Mouse (Mus musculus): ENCODE data around the gene Tbk1.

The Tbk1 gene

GRCm38 (mm10) chr10:121587371-121587840 lies 819 bp upstream of the Tbk1 start:
- no peak for DNase-seq (ENCODE audit: low spot score)

GRCm38 (mm10) chr10:121585791-121586642 lies 570 bp downstream of the Tbk1 start:
- DNase-seq (ENCODE audit: low spot score): peak; percentile 19

GRCm38 (mm10) chr10:121585056-121585790 lies 1.4 kb downstream of the Tbk1 start:
- no peak for DNase-seq (ENCODE audit: low spot score)

GRCm38 (mm10) chr10:121584033-121584432 lies 2.6 kb downstream of the Tbk1 start:
- no peak for DNase-seq (ENCODE audit: low spot score)

GRCm38 (mm10) chr10:121583016-121583415 lies 3.6 kb downstream of the Tbk1 start:
- DNase-seq (ENCODE audit: low spot score): no peak

GRCm38 (mm10) chr10:121582287-121582686 lies 4.3 kb downstream of the Tbk1 start:
- no peak for DNase-seq (ENCODE audit: low spot score)

- DNase-seq (ENCODE audit: low spot score): no peak
Measured at GRCm38 (mm10) chr10:121581405-121581804, 5.2 kb downstream of the Tbk1 start.

GRCm38 (mm10) chr10:121580381-121580780 lies 6.2 kb downstream of the Tbk1 start:
- no peak for DNase-seq (ENCODE audit: low spot score)

- DNase-seq (ENCODE audit: low spot score): no peak
Measured at GRCm38 (mm10) chr10:121576372-121576771, 10.2 kb downstream of the Tbk1 start.

- no peak for DNase-seq (ENCODE audit: low spot score)
Measured at GRCm38 (mm10) chr10:121571511-121572147, 15.0 kb downstream of the Tbk1 start.

GRCm38 (mm10) chr10:121571031-121571430 lies 15.6 kb downstream of the Tbk1 start:
- no peak for DNase-seq (ENCODE audit: low spot score)

- no peak for DNase-seq (ENCODE audit: low spot score)
Measured at GRCm38 (mm10) chr10:121569796-121570195, 16.8 kb downstream of the Tbk1 start.

GRCm38 (mm10) chr10:121569001-121569589 lies 17.5 kb downstream of the Tbk1 start:
- peak; percentile 81 for DNase-seq (ENCODE audit: low spot score)

- no peak for DNase-seq (ENCODE audit: low spot score)
Measured at GRCm38 (mm10) chr10:121568534-121568933, 18.1 kb downstream of the Tbk1 start.

GRCm38 (mm10) chr10:121568026-121568425 lies 18.6 kb downstream of the Tbk1 start:
- DNase-seq (ENCODE audit: low spot score): no peak

GRCm38 (mm10) chr10:121564447-121564846 lies 22.1 kb downstream of the Tbk1 start:
- no peak for DNase-seq (ENCODE audit: low spot score)

- DNase-seq (ENCODE audit: low spot score): no peak
Measured at GRCm38 (mm10) chr10:121558231-121558630, 28.4 kb downstream of the Tbk1 start.

- no peak for DNase-seq (ENCODE audit: low spot score)
Measured at GRCm38 (mm10) chr10:121556263-121556662, 30.3 kb downstream of the Tbk1 start.

GRCm38 (mm10) chr10:121550334-121550733 lies 36.3 kb downstream of the Tbk1 start:
- no peak for DNase-seq (ENCODE audit: low spot score)

- DNase-seq (ENCODE audit: low spot score): no peak
Measured at GRCm38 (mm10) chr10:121549670-121550069, 36.9 kb downstream of the Tbk1 start.

GRCm38 (mm10) chr10:121547162-121547561 lies 39.4 kb downstream of the Tbk1 start:
- DNase-seq (ENCODE audit: low spot score): no peak

GRCm38 (mm10) chr10:121543577-121543976 lies 43.0 kb downstream of the Tbk1 start:
- DNase-seq (ENCODE audit: low spot score): no peak

Data from embryo, embryonic 10 days (tissue).